7 mouse cellular contexts compared by ENCODE assay signal in genomic region chr1:155083271-155084265, GRCm38 (mm10). TPM values are rescaled to one million over a fixed set of nuclear protein-coding genes. Genes with fewer than 3 reads are reported as not detected.
DNase-seq lines count a peak whose midpoint lies in the region; ATAC-seq and TF ChIP-seq lines count a peak whose summit lies in the region.

No protein-coding gene starts in this region.

- H3K9me3 ChIP-seq in intestine, postnatal 0 days (ENCODE audit: control insufficient read depth) = no peaks in the 10 kb centered on the region
- no peaks in the 10 kb centered on the region for H3K9me3 ChIP-seq in limb, embryonic 11.5 days (ENCODE audit: control insufficient read depth, low read length)
- no peaks in the 10 kb centered on the region for H3K9me3 ChIP-seq in midbrain, embryonic 13.5 days

- no peaks in the 10 kb centered on the region for H3K36me3 ChIP-seq in intestine, postnatal 0 days (ENCODE audit: control insufficient read depth, insufficient read depth)
- H3K36me3 ChIP-seq in limb, embryonic 11.5 days (ENCODE audit: control insufficient read depth, insufficient read depth, low read length) = no peaks in the 10 kb centered on the region
- no peaks in the 10 kb centered on the region for H3K36me3 ChIP-seq in midbrain, embryonic 13.5 days
- no peaks in the 10 kb centered on the region for H3K36me3 ChIP-seq in small intestine, adult 2 months (ENCODE audit: control insufficient read depth, insufficient read depth, low read length)

- DNase-seq in adrenal gland, adult 18-20 months (ENCODE audit: low spot score in 2 of 2) = peak; percentile 96
- peak; percentile 94 for DNase-seq in embryo, embryonic 10 days (ENCODE audit: low spot score)
- DNase-seq in gastrocnemius, postnatal 4 days (ENCODE audit: low spot score in 2 of 2) = peak; percentile 89 to 94
- DNase-seq in limb, embryonic 11.5 days (ENCODE audit: low spot score) = peak; percentile 96

- H3K4me3 ChIP-seq in intestine, postnatal 0 days (ENCODE audit: low read depth, low read length) = peak overlapping the region; percentile 42
- H3K4me3 ChIP-seq in limb, embryonic 11.5 days (ENCODE audit: low read depth, low read length) = peak overlapping the region; percentile 37
- H3K4me3 ChIP-seq in midbrain, embryonic 13.5 days (replicated peaks) = peak overlapping the region; percentile 34
- H3K4me3 ChIP-seq in small intestine, adult 2 months (ENCODE audit: low read depth, low read length) = peak overlapping the region; percentile 67

- peak; percentile 83 for TF ChIP-seq POLR2A in small intestine, adult 2 months (IDR thresholded peaks at IDR 0.05; ENCODE audit: low read depth, low read length)

- H3K27me3 ChIP-seq in intestine, postnatal 0 days (replicated peaks; ENCODE audit: control insufficient read depth, insufficient read depth, low read length) = no peaks in the 10 kb centered on the region
- no peaks in the 10 kb centered on the region for H3K27me3 ChIP-seq in limb, embryonic 11.5 days (ENCODE audit: control insufficient read depth, insufficient read depth, low read length)
- no peaks in the 10 kb centered on the region for H3K27me3 ChIP-seq in midbrain, embryonic 13.5 days
- H3K27me3 ChIP-seq in small intestine, adult 2 months (ENCODE audit: control insufficient read depth, insufficient read depth, low read length) = no peaks in the 10 kb centered on the region

- H3K4me1 ChIP-seq in intestine, postnatal 0 days (replicated peaks; ENCODE audit: control insufficient read depth, insufficient read depth, low read length) = peaks cover 29% of the 10 kb centered on the region
- peaks cover 34% of the 10 kb centered on the region for H3K4me1 ChIP-seq in limb, embryonic 11.5 days (ENCODE audit: control insufficient read depth, insufficient read depth, low read length)
- H3K4me1 ChIP-seq in midbrain, embryonic 13.5 days (replicated peaks) = peaks cover 61% of the 10 kb centered on the region
- H3K4me1 ChIP-seq in small intestine, adult 2 months (ENCODE audit: control insufficient read depth, insufficient read depth, insufficient read length, low read length) = peaks cover 30% of the 10 kb centered on the region

- peak overlapping the region; percentile 32 for H3K9ac ChIP-seq in intestine, postnatal 0 days (ENCODE audit: low read depth, low read length)
- H3K9ac ChIP-seq in limb, embryonic 11.5 days (ENCODE audit: low read length) = peak overlapping the region; percentile 88
- peak overlapping the region; percentile 71 for H3K9ac ChIP-seq in midbrain, embryonic 13.5 days (replicated peaks)

- TF ChIP-seq CTCF in intestine, postnatal 0 days (IDR thresholded peaks at IDR 0.05; ENCODE audit: low read depth) = peak; percentile 25; the same call in 1 of the 2 replicates
- TF ChIP-seq CTCF in small intestine, adult 2 months (IDR thresholded peaks at IDR 0.05; ENCODE audit: extremely low read depth, insufficient read length, insufficient replicate concordance, low read depth, low read length) = no peak

- WGBS in intestine, postnatal 0 days = 1% methylated on average over 64 of the region's 77 CpGs
- WGBS in limb, embryonic 11.5 days = 1% methylated on average over 47 of the region's 77 CpGs
- WGBS in midbrain, embryonic 13.5 days = under 1% methylated on average over 55 of the region's 77 CpGs
- WGBS in small intestine, adult 2 months = 2% methylated on average over 61 of the region's 77 CpGs

- peak; percentile 88 for ATAC-seq in intestine, postnatal 0 days
- peak; percentile 93 for ATAC-seq in limb, embryonic 11.5 days (ENCODE audit: insufficient number of reproducible peaks, low FRiP score, low TSS enrichment, low read depth)
- ATAC-seq in midbrain, embryonic 13.5 days = peak; percentile 96

- H3K27ac ChIP-seq in intestine, postnatal 0 days (ENCODE audit: low read depth, low read length) = peak overlapping the region; percentile 95
- peak overlapping the region; percentile 98 for H3K27ac ChIP-seq in limb, embryonic 11.5 days (replicated peaks; ENCODE audit: low read depth, low read length)
- peak overlapping the region; percentile 98 for H3K27ac ChIP-seq in midbrain, embryonic 13.5 days
- H3K27ac ChIP-seq in small intestine, adult 2 months (ENCODE audit: insufficient read depth, low read depth, low read length) = peak overlapping the region; percentile 90

- peak overlapping the region; percentile 84 for H3K4me2 ChIP-seq in intestine, postnatal 0 days (replicated peaks; ENCODE audit: low read depth)
- peak overlapping the region; percentile 75 for H3K4me2 ChIP-seq in limb, embryonic 11.5 days (ENCODE audit: low read depth, severe bottlenecking)
- H3K4me2 ChIP-seq in midbrain, embryonic 13.5 days (replicated peaks) = peak overlapping the region; percentile 64

RNA-seq across cellular contexts. Expression of gene Ier5, which starts 15.9 kb away (rescaled TPM):
- 10 to 100 TPM in 1 of 2 experiments, 1 to 10 TPM in 1; 9.4 to 15.5 TPM for total RNA-seq in adrenal gland, adult 18-20 months (2021)
- 10 to 100 TPM; 10.4 to 12.5 TPM for total RNA-seq in gastrocnemius, postnatal 4 days (2021)
- polyA plus RNA-seq in intestine, postnatal 0 days (2015; fragmentation: Nextera tagmentation; extraction: Ambion mirVana) = 6.1 and 6.8 TPM in 2 replicates
- 12.4 and 15.0 TPM in 2 replicates for polyA plus RNA-seq in limb, embryonic 11.5 days (2014; fragmentation: Nextera tagmentation; extraction: Ambion mirVana)
- polyA plus RNA-seq in midbrain, embryonic 13.5 days (2015; fragmentation: Nextera tagmentation; extraction: Ambion mirVana) = 5.9 and 9.4 TPM in 2 replicates
- polyA plus RNA-seq in small intestine, adult 2 months (2012; rRNA removed) = 25.4 and 63.9 TPM in 2 replicates

Comparison
In these comparisons a context has a peak if more than half of its experiments do, and no peak if none do; other contexts are left out.
1. Peak in every context shown above with its lines: DNase-seq, ATAC-seq, H3K4me3 ChIP-seq and H3K27ac ChIP-seq.
2. H3K9ac ChIP-seq: peak in every context shown above with its lines; median percentile 88 in limb, embryonic 11.5 days; 71 in midbrain, embryonic 13.5 days; 32 in intestine, postnatal 0 days.